Mouse (Mus musculus) monocyte, adult 59 days (primary cell): Measurements from ENCODE around the gene Prss12. TPM values are rescaled to one million over a fixed set of nuclear protein-coding genes. Genes with fewer than 3 reads are reported as not detected.

Source experiments
- total RNA-seq, 2 experiments: library from RNA; stranded (reverse); gene quantifications; one replicate each; pipeline ENCODE4 v1.2.4; 2023

The Prss12 gene
- under 1 TPM in 1 of 2 experiments, not detected in 1; 0.31 TPM for total RNA-seq

GRCm38 (mm10) chr3:123446708-123447537, at the start of gene Prss12:
Gene Prss12 (plus strand): TSS chr3:123446913.

Other genes with a start within 250 kb of the Prss12 start
- under 1 TPM; 0.43 to 0.47 TPM for gene Synpo2, start 210.8 kb upstream of the Prss12 start, total RNA-seq
- gene Sec24d, start 179.5 kb upstream of the Prss12 start, total RNA-seq: 10 to 100 TPM; 41.1 to 42.6 TPM
- gene Mettl14, start 60.8 kb upstream of the Prss12 start, total RNA-seq: 10 to 100 TPM; 10.1 to 10.6 TPM
- gene Ndst3, start 243.9 kb downstream of the Prss12 start, total RNA-seq: not detected